Mouse (Mus musculus) megakaryocyte, embryonic 14.5 days (primary cell): ENCODE measurements around the gene Ppp1ca.

ENCODE experiments used
- FLI1 ChIP-seq: IDR thresholded peaks from 2 replicates; pipeline ENCODE4 v1.6.1; 2012; ENCODE audit warnings: low read length, inconsistent platforms, mixed read lengths
- GATA1 ChIP-seq: IDR thresholded peaks from 3 replicates; pipeline ENCODE4 v1.6.1; 2012; ENCODE audit warnings: mixed read lengths, low read length, inconsistent platforms, borderline replicate concordance

- TF ChIP-seq FLI1 (no peak), GATA1 (no peak)
Measured at GRCm38 (mm10) chr19:4213524-4213974, 21.7 kb downstream of the Ppp1ca start.
